Mouse (Mus musculus): Measurements from ENCODE around the gene Pfpl.

Pfpl gene

DNA sequence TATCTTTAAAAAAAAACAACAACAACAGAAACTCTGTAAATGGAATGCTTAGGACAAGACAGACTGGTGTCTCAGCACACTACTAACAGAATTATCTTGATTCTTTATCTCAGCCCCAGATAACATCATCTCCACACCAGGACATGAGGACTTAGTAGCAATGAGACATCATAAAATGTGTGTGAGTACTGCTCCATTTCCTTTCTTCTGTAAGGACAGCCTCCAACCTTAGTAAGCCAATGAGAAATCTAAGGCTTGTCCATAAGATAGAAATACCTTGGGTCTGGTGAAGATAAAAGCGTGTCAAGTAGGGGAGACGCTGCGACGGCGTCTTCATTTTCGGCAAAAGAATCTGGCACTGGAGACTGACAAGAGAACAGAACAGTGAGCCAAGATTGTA is at the start of gene Pfpl:
Pfpl (plus strand) TSS at position 301 of the 400 bp plus-strand sequence.
- DNase-seq = no peak

GRCm38 (mm10) chr19:12386979-12387378 is 40.7 kb upstream of the Pfpl start, which contains the start of gene Olfr1440:
Gene Olfr1440 (plus strand): TSS chr19:12387279.
- no peak for DNase-seq

GRCm38 (mm10) chr19:12413737-12414136 is 14.0 kb upstream of the Pfpl start:
- no peak for DNase-seq

DNA sequence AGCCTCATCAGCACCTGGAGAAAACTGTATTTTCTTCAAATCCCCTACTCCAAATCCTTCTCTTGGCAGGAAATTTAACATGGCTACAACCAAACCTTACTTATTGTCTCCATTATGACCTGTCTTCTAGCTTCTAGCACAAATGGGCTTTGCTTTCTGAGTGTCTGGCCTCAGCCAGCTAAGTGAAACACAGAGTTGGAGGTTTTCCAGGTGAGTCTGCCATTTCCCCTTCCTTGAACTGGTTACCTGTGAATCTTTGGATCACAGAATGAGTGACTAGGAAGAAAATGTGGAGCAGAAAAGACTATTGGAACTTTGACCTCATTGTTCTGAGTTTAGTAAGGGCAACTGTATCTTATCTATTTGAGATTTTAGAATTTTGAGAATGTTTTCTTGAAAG is 10.3 kb upstream of the Pfpl start, which contains the start of gene Olfr1441:
Olfr1441 (plus strand) TSS at position 73 of the 400 bp plus-strand sequence.
- DNase-seq = no peak

- DNase-seq = no peak
These were observed 9.4 kb upstream of the Pfpl start for GRCm38 (mm10) chr19:12418312-12418711.

GRCm38 (mm10) chr19:12420555-12420954 is 7.2 kb upstream of the Pfpl start:
- DNase-seq = no peak

DNA sequence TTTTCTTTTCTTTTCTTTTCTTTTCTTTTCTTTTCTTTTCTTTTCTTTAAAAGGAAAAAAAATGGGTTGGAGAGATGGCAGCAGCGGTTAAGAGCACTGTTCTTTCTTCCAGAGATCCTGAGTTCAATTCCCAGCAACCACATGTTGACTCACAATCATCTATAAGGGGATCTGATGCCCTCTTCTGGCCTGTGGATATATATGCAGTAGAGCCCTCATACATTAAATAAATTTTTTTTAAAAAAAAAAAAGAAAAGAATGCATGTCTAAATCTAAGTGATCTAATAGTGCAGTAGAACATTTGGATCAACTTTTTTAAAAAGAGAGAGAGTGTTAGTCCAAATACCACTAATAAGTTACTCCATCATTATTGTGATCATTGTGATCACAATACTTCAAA is 6.0 kb upstream of the Pfpl start:
- no peak for DNase-seq

DNA sequence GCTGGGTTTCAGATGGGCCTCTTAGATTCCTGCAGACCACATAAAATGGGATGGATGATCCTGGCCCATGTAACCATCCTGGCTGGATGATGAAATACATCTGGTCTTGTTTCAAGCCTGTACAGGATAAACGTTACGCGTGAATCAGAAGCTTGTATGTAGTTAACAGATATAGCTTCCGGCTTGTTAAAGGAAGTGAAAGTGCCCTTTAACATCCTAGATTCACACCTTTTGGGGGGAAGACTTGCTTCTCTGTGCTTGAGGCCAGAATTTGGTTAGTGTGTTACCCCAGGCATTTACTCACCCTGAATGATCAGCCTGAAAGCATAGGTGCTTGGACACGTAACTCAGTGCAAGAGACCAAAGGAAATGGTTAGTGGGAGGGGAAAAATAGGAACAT is 604 bp upstream of the Pfpl start:
- no peak for DNase-seq

- DNase-seq = peak; percentile 9 to 17
These were observed 5.3 kb downstream of the Pfpl start for GRCm38 (mm10) chr19:12433033-12433432.

GRCm38 (mm10) chr19:12435011-12435416 is 7.3 kb downstream of the Pfpl start:
- DNase-seq = no peak

DNA sequence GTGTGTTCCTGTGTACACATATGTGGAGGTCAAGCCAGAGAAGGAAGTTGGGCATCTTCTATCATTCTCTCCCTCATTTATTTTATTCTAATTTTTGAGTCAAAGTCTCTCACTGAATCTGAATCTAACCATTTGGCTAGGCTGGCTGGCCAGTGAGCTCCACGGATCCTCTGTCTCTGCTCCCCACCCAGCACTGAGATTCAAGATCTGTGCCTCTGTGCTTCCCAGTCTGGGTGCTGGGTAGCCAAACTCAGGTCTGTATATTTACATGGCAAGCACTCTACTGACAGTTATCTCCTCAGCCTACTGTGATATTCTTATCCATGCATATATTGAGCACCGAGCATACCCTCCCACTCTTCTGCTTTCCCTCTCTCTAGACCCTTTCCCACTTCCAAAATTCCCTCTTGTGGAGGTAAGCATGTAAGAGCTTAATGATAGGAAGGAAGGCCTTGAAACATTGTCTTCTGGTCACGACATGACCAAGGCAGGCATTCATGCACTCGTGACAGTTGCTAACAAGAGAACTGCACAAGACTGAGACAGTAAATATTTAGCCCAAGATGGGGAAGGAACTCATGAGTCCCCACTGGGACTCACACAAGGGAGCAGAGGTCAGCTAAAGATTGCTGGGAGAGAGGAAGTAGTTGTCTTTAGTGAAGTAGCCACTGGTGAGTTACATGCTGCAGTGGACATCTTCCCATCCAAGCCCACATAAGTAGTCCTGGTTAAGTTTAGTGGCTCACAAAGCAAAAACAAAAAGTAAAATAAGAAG is 8.2 kb downstream of the Pfpl start:
- no peak for DNase-seq

- no peak for DNase-seq
These were observed 11.9 kb downstream of the Pfpl start for GRCm38 (mm10) chr19:12439581-12439980.

DNA sequence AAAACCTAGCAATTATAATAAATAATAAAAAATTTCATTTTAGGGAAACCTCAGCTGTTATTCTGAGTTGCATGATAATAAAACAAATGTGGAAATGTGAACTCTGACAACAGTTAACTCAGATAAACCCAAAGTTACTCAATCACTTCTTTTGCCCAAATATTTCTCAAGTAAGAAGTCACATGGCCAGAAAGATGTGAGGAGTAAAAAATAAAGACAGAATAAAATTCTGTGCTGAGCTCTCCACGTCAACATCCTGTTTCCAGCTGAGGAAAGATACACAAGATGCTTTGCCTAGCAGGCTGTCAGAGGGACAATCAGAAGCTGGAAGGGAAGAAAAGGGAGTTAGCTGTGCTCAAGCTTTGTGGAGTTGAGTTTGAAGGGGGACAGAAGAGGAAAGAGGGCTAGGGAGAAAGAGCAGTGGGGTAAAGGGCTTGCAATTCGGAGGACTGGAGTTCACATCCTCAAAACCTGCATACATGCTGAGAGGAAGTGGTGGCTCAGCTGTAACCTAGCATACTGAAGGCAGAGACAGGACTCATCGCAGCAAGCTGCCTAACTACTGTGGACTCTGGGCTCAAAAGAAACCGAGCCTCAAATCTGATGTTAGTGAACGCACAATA is 12.5 kb downstream of the Pfpl start:
- DNase-seq = no peak

DNA sequence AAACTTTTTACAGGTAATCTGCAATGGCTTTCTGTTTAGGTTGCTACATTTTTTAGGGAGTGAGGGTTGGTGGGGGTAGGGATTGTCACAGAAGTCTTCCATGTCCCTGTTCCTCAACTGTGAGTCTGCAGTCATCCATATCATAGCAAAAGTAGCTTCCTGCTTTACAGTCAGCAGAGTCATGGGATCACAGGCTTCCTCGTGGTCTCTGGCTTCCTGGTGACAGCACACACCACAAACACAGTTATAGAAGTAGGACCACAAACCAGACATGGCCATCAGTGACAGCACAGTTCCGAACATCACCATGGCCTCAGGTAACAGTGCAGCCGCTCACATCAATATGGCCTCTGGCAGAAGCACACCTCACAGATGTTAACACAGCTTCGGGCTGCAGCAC is 14.9 kb downstream of the Pfpl start:
- no peak for DNase-seq

- DNase-seq = no peak
These were observed 17.3 kb downstream of the Pfpl start for GRCm38 (mm10) chr19:12445014-12445413.

- no peak for DNase-seq
These were observed 29.8 kb downstream of the Pfpl start for GRCm38 (mm10) chr19:12457401-12458066.

- DNase-seq = no peak
These were observed 31.8 kb downstream of the Pfpl start for GRCm38 (mm10) chr19:12459516-12459915.

GRCm38 (mm10) chr19:12460282-12461249 is 32.9 kb downstream of the Pfpl start, which contains the start of gene Mpeg1:
Gene Mpeg1 (plus strand): TSS chr19:12460779.
- DNase-seq = no peak

- DNase-seq = no peak
These were observed 35.4 kb downstream of the Pfpl start for GRCm38 (mm10) chr19:12462851-12463721.

DNA sequence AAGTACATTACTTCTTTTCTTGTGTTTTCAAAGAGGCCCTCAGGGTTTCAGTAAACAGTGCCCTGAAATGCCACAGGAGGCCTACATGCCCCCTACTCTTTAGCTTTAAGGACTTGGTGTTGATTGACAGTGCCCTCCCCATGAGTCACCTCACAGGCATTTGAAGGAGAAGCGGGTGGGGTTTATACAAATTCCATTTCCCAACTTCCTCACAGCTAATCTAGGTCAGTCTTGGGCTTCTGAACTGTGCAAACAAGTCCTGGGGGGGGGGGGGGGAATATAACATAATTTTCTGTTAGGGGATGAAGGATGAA is 36.0 kb downstream of the Pfpl start:
- DNase-seq = no peak

DNA sequence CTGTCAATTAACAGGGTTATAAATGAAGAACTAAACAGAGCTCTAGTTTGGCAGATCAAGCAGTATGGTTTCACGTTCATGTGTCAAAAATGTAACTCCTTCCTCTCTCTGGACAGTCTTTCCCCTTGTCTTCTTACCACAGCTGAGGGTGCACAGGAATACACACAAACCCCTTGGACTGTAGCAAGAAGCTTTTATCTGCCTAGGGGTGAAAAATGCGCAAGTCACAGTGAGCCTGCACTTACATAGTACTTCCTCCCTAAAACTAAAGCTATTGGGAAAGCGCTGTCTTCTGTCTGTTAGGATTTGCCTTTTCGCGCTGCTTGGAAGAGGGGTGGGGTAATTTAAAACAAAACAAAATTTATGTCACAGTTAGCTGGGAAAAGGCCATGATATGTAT is 36.4 kb downstream of the Pfpl start:
- DNase-seq = no peak

- DNase-seq = no peak
These were observed 37.0 kb downstream of the Pfpl start for GRCm38 (mm10) chr19:12464674-12465073.
